ENCODE assay signal across 8 mouse cellular contexts in genomic region chr2:25255284-25255779, GRCm38 (mm10). TPM values are rescaled to one million over a fixed set of nuclear protein-coding genes. Genes with fewer than 3 reads are reported as not detected.
DNase-seq lines count a peak whose midpoint lies in the region; ATAC-seq and TF ChIP-seq lines count a peak whose summit lies in the region.

Gene Tmem203, plus strand, starts transcription at chr2:25255439.

- peaks cover 21% of the 10 kb centered on the region for H3K4me1 ChIP-seq in forebrain, embryonic 16.5 days (replicated peaks; ENCODE audit: control insufficient read depth, insufficient read depth, low read length)
- peaks cover 12% of the 10 kb centered on the region for H3K4me1 ChIP-seq in lung, embryonic 16.5 days (replicated peaks; ENCODE audit: control insufficient read depth, insufficient read depth, low read length)
- H3K4me1 ChIP-seq in thymus, adult 2 months (replicated peaks; ENCODE audit: control insufficient read depth, insufficient read depth, low read length): peaks cover 6% of the 10 kb centered on the region

- no peaks in the 10 kb centered on the region for H3K9me3 ChIP-seq in forebrain, embryonic 16.5 days (ENCODE audit: control insufficient read depth, low read length)
- H3K9me3 ChIP-seq in lung, embryonic 16.5 days (ENCODE audit: control insufficient read depth, low read length): no peaks in the 10 kb centered on the region

- H3K27me3 ChIP-seq in forebrain, embryonic 16.5 days (replicated peaks; ENCODE audit: control insufficient read depth, insufficient read depth, low read length): no peaks in the 10 kb centered on the region
- H3K27me3 ChIP-seq in lung, embryonic 16.5 days (ENCODE audit: control insufficient read depth, insufficient read depth, low read depth, low read length): no peaks in the 10 kb centered on the region
- no peaks in the 10 kb centered on the region for H3K27me3 ChIP-seq in thymus, adult 2 months (ENCODE audit: control insufficient read depth, insufficient read depth, low read length)

- 0 out of 2 replicates have a peak, but pooled peaks have one; percentile 27 for TF ChIP-seq CTCF in thymus, adult 2 months (IDR thresholded peaks at IDR 0.05; ENCODE audit: borderline replicate concordance, control insufficient read depth, extremely low read depth, insufficient read depth, low read length, poor library complexity)

- H3K9ac ChIP-seq in forebrain, embryonic 16.5 days (replicated peaks; ENCODE audit: low read depth, low read length): peak within 1 kb of the TSS; percentile 91
- H3K9ac ChIP-seq in lung, embryonic 16.5 days (ENCODE audit: low read length): peak within 1 kb of the TSS; percentile 86

- 0 out of 2 replicates have a peak, but pooled peaks cover 3% of the 10 kb centered on the region for H3K36me3 ChIP-seq in forebrain, embryonic 16.5 days (ENCODE audit: control insufficient read depth, insufficient read depth)
- peaks cover 9% of the 10 kb centered on the region for H3K36me3 ChIP-seq in lung, embryonic 16.5 days (ENCODE audit: control insufficient read depth, insufficient read depth, low read length)
- H3K36me3 ChIP-seq in thymus, adult 2 months (ENCODE audit: control insufficient read depth, insufficient read depth, low read length): 0 out of 2 replicates have a peak, but pooled peaks cover 3% of the 10 kb centered on the region

- peak; percentile 78 for DNase-seq in MEL-GATA-1-ER (ENCODE audit: extremely low read depth, low read depth)
- peak; percentile 86 to 89 for DNase-seq in cerebellum, adult 18-20 months
- DNase-seq in heart, postnatal 25 days (ENCODE audit: low spot score): peak; percentile 68
- peak; percentile 78 to 88 for DNase-seq in layer of hippocampus, adult 18-20 months (ENCODE audit: low spot score in 2 of 2)
- DNase-seq in ovary, adult 18-20 months (ENCODE audit: low spot score): peak; percentile 68
- DNase-seq in thymus, adult 2 months: peak; percentile 86

- H3K27ac ChIP-seq in forebrain, embryonic 16.5 days (ENCODE audit: low read length): peak within 1 kb of the TSS; percentile 81
- H3K27ac ChIP-seq in lung, embryonic 16.5 days (ENCODE audit: low read length): peak within 1 kb of the TSS; percentile 51
- H3K27ac ChIP-seq in thymus, adult 2 months (ENCODE audit: control insufficient read depth, insufficient read depth, low read length): peak within 1 kb of the TSS; percentile 73

- under 1% methylated on average over 39 of the region's 39 CpGs for WGBS in forebrain, embryonic 16.5 days
- WGBS in lung, embryonic 16.5 days: under 1% methylated on average over 38 of the region's 39 CpGs
- WGBS in thymus, adult 2 months: under 1% methylated on average over 39 of the region's 39 CpGs

- peak; percentile 77 for TF ChIP-seq POLR2A in thymus, adult 2 months (IDR thresholded peaks at IDR 0.05; ENCODE audit: control insufficient read depth, extremely low read depth, insufficient read depth, low read length, poor library complexity)

- intact Hi-C loops in heart, postnatal 25 days (cut with DNase I): loop anchor here (2.0 to 5.0 kb wide), 2 partner anchors 63 to 77 kb away; partner anchors contain the start of gene Man1b1

- peak within 1 kb of the TSS; percentile 95 for H3K4me2 ChIP-seq in forebrain, embryonic 16.5 days (ENCODE audit: low read length)
- peak within 1 kb of the TSS; percentile 97 for H3K4me2 ChIP-seq in lung, embryonic 16.5 days (ENCODE audit: low read depth, low read length)

- peak; percentile 92 for ATAC-seq in forebrain, embryonic 16.5 days
- peak; percentile 87 for ATAC-seq in lung, embryonic 16.5 days (ENCODE audit: low read depth)

- peak within 1 kb of the TSS; percentile 97 for H3K4me3 ChIP-seq in forebrain, embryonic 16.5 days (replicated peaks; ENCODE audit: low read length)
- H3K4me3 ChIP-seq in lung, embryonic 16.5 days (ENCODE audit: low read length): peak within 1 kb of the TSS; percentile 96
- peak within 1 kb of the TSS; percentile 82 for H3K4me3 ChIP-seq in thymus, adult 2 months (ENCODE audit: control insufficient read depth, insufficient read depth, low read length)

RNA-seq across cellular contexts. Expression of gene Tmem203, which starts in this region (rescaled TPM):
- 16.0 and 16.2 TPM in 2 replicates for polyA plus RNA-seq in forebrain, embryonic 16.5 days (2015; fragmentation: Nextera tagmentation; extraction: Ambion mirVana)
- 10 to 100 TPM; 12.6 to 13.2 TPM for total RNA-seq in heart, postnatal 25 days (2021)
- total RNA-seq in layer of hippocampus, adult 18-20 months (2021): 10 to 100 TPM; 35.7 to 38.8 TPM
- polyA plus RNA-seq in lung, embryonic 16.5 days (2015; fragmentation: Nextera tagmentation; extraction: Ambion mirVana): 20.3 and 22.0 TPM in 2 replicates
- polyA plus RNA-seq in thymus, adult 2 months (2012; rRNA removed): 66.1 and 79.1 TPM in 2 replicates

Comparison
In these comparisons a context has a peak if more than half of its experiments do, and no peak if none do; other contexts are left out.
1. Peak in every context shown above with its lines: DNase-seq, ATAC-seq, H3K4me3 ChIP-seq and H3K27ac ChIP-seq.